Mouse (Mus musculus) right cerebral cortex, postnatal 4 days (tissue): ENCODE data around the gene Lhb.
"Not testable (repeated sequence)": the region's sequence is repeated elsewhere in the genome, so short reads cannot be mapped to it uniquely, and the experiment has no call there.

ENCODE experiments used
- DNase-seq: peaks from one replicate; pipeline ENCODE4 v3.0.0-alpha.2; 2022

Gene Lhb

GRCm38 (mm10) chr7:45455932-45456696, 35.5 kb downstream of the Lhb start:
- DNase-seq = no peak

GRCm38 (mm10) chr7:45456721-45457203, 36.1 kb downstream of the Lhb start:
- DNase-seq = no peak

GRCm38 (mm10) chr7:45457204-45458060, 36.8 kb downstream of the Lhb start:
- DNase-seq = no peak

- peak; percentile 94 for DNase-seq
Measured at GRCm38 (mm10) chr7:45458748-45459563, 38.3 kb downstream of the Lhb start.

GRCm38 (mm10) chr7:45459564-45460140, 39.0 kb downstream of the Lhb start, which contains the start of gene Ftl1:
Gene Ftl1, minus strand, starts transcription at chr7:45459884.
- DNase-seq = peak; percentile 94

- no peak for DNase-seq
Measured at GRCm38 (mm10) chr7:45460377-45460776, 39.8 kb downstream of the Lhb start.

- DNase-seq = peak; percentile 41
Measured at GRCm38 (mm10) chr7:45460860-45461314, 40.3 kb downstream of the Lhb start.

GRCm38 (mm10) chr7:45461326-45461725, 40.7 kb downstream of the Lhb start:
- DNase-seq = no peak

GRCm38 (mm10) chr7:45461781-45462180, 41.2 kb downstream of the Lhb start:
- DNase-seq = no peak

- no peak for DNase-seq
Measured at GRCm38 (mm10) chr7:45462325-45462724, 41.7 kb downstream of the Lhb start.

GRCm38 (mm10) chr7:45462868-45463267, 42.2 kb downstream of the Lhb start:
- not testable (repeated sequence) for DNase-seq

- DNase-seq = no peak
Measured at GRCm38 (mm10) chr7:45463987-45464778, 43.6 kb downstream of the Lhb start.

GRCm38 (mm10) chr7:45465112-45465511, 44.5 kb downstream of the Lhb start:
- DNase-seq = no peak

GRCm38 (mm10) chr7:45465549-45465948, 44.9 kb downstream of the Lhb start:
- DNase-seq = no peak

- peak; percentile 96 for DNase-seq
Measured at GRCm38 (mm10) chr7:45466283-45467089, 45.9 kb downstream of the Lhb start, which contains the start of gene Bax. Gene Bax, minus strand, starts transcription at chr7:45466898.

- no peak for DNase-seq
Measured at GRCm38 (mm10) chr7:45467090-45467670, 46.6 kb downstream of the Lhb start.

- peak; percentile 79 for DNase-seq
Measured at GRCm38 (mm10) chr7:45470869-45471268, 50.2 kb downstream of the Lhb start.
